9 mouse cellular contexts compared by ENCODE assay signal in genomic region chrX:107168281-107168680, GRCm38 (mm10). TPM values are rescaled to one million over a fixed set of nuclear protein-coding genes. Genes with fewer than 3 reads are reported as not detected.
A peak's percentile ranks its signal among the peaks of the same experiment; 100 is the strongest.
DNase-seq lines count a peak whose midpoint lies in the region; ATAC-seq and TF ChIP-seq lines count a peak whose summit lies in the region.
"Had no signal": no experiment of that assay in that cellular context is flagged by ENCODE, and none has a peak within 500 bp of the region (broad histone marks: within the 10 kb centered on the region; RNA-seq: fewer than 3 reads in every experiment).

No protein-coding gene starts in this region.

- H3K9me3 ChIP-seq in liver, postnatal 0 days (ENCODE audit: low read length) = no peaks in the 10 kb centered on the region
- no peaks in the 10 kb centered on the region for H3K9me3 ChIP-seq in liver, embryonic 12.5 days (replicated peaks)
- H3K9me3 ChIP-seq in forebrain, embryonic 11.5 days (ENCODE audit: control insufficient read depth, low read length) = no peaks in the 10 kb centered on the region
- H3K9me3 ChIP-seq: stomach, embryonic 15.5 days had no signal

- no peak overlapping the region for H3K27ac ChIP-seq in liver, postnatal 0 days (ENCODE audit: low read depth)
- no peak overlapping the region for H3K27ac ChIP-seq in liver, embryonic 12.5 days
- no peak overlapping the region for H3K27ac ChIP-seq in forebrain, embryonic 11.5 days (ENCODE audit: low read depth, low read length)
- H3K27ac ChIP-seq: stomach, embryonic 15.5 days had no signal

- H3K36me3 ChIP-seq in liver, postnatal 0 days (replicated peaks; ENCODE audit: insufficient read depth, low read length) = no peaks in the 10 kb centered on the region
- H3K36me3 ChIP-seq in liver, embryonic 12.5 days = no peaks in the 10 kb centered on the region
- no peaks in the 10 kb centered on the region for H3K36me3 ChIP-seq in forebrain, embryonic 11.5 days (ENCODE audit: control insufficient read depth, insufficient read depth, low read length)
- H3K36me3 ChIP-seq: stomach, embryonic 15.5 days had no signal

- H3K4me2 ChIP-seq in liver, postnatal 0 days (ENCODE audit: low read depth, low read length) = no peak overlapping the region
- no peak overlapping the region for H3K4me2 ChIP-seq in liver, embryonic 12.5 days
- H3K4me2 ChIP-seq in forebrain, embryonic 11.5 days (ENCODE audit: low read depth, low read length, severe bottlenecking) = no peak overlapping the region
- H3K4me2 ChIP-seq: stomach, embryonic 15.5 days had no signal

- DNase-seq in gastrocnemius, adult 18-20 months (ENCODE audit: low spot score) = peak; percentile 6
- no peak for DNase-seq in gastrocnemius, postnatal 4 days (ENCODE audit: low spot score in 2 of 2)
- DNase-seq in liver, postnatal 0 days = no peak
- DNase-seq in MN1 (ENCODE audit: low spot score) = peak; percentile 14
- peak; percentile 6 for DNase-seq in mesoderm, embryonic 11.5 days (ENCODE audit: low read depth, low spot score)
- no peak for DNase-seq in urinary bladder, adult 18-20 months (ENCODE audit: low spot score in 2 of 2)
- no peak for DNase-seq in forebrain, embryonic 11.5 days (ENCODE audit: low spot score)

- no peaks in the 10 kb centered on the region for H3K27me3 ChIP-seq in liver, postnatal 0 days (ENCODE audit: insufficient read depth, low read length)
- H3K27me3 ChIP-seq in liver, embryonic 12.5 days (replicated peaks) = no peaks in the 10 kb centered on the region
- H3K27me3 ChIP-seq in forebrain, embryonic 11.5 days (ENCODE audit: control insufficient read depth, insufficient read depth, low read length) = no peaks in the 10 kb centered on the region
- H3K27me3 ChIP-seq: stomach, embryonic 15.5 days had no signal

- H3K4me1 ChIP-seq in liver, postnatal 0 days (ENCODE audit: insufficient read depth) = no peaks in the 10 kb centered on the region
- no peaks in the 10 kb centered on the region for H3K4me1 ChIP-seq in liver, embryonic 12.5 days
- no peaks in the 10 kb centered on the region for H3K4me1 ChIP-seq in forebrain, embryonic 11.5 days (replicated peaks; ENCODE audit: control insufficient read depth, insufficient read depth, low read length)
- H3K4me1 ChIP-seq: stomach, embryonic 15.5 days had no signal

- H3K9ac ChIP-seq in liver, postnatal 0 days (replicated peaks) = no peak overlapping the region
- no peak overlapping the region for H3K9ac ChIP-seq in liver, embryonic 12.5 days
- no peak overlapping the region for H3K9ac ChIP-seq in forebrain, embryonic 11.5 days (ENCODE audit: low read length)
- H3K9ac ChIP-seq: stomach, embryonic 15.5 days had no signal

- peak; percentile 54 for TF ChIP-seq CTCF in liver, postnatal 0 days (IDR thresholded peaks at IDR 0.05; ENCODE audit: low read depth)

- no peak for ATAC-seq in liver, postnatal 0 days
- no peak for ATAC-seq in liver, embryonic 12.5 days
- no peak for ATAC-seq in forebrain, embryonic 11.5 days (replicated peaks; ENCODE audit: low FRiP score)

- H3K4me3 ChIP-seq in liver, postnatal 0 days (ENCODE audit: low read depth, low read length) = no peak overlapping the region
- no peak overlapping the region for H3K4me3 ChIP-seq in liver, embryonic 12.5 days
- no peak overlapping the region for H3K4me3 ChIP-seq in forebrain, embryonic 11.5 days (ENCODE audit: low read depth, low read length)
- H3K4me3 ChIP-seq: stomach, embryonic 15.5 days had no signal

- WGBS in liver, postnatal 0 days (ENCODE audit: insufficient replicate concordance) = 3% methylated on average over 1 of the region's 1 CpGs
- 4% methylated on average over 1 of the region's 1 CpGs for WGBS in liver, embryonic 12.5 days (ENCODE audit: insufficient replicate concordance)
- WGBS in forebrain, embryonic 11.5 days = 13% methylated on average over 1 of the region's 1 CpGs

- TF ChIP-seq EP300 in liver, postnatal 0 days (IDR thresholded peaks at IDR 0.05; ENCODE audit: low read depth) = no peak

RNA-seq across cellular contexts. Expression of gene P2ry10b, which starts 19.6 kb away (rescaled TPM):
- under 1 TPM; 0.07 to 0.21 TPM for total RNA-seq in gastrocnemius, adult 18-20 months (2021)
- total RNA-seq in gastrocnemius, postnatal 4 days (2021) = 1 to 10 TPM; 3.0 to 3.3 TPM
- 0.70 and 1.00 TPM in 2 replicates for polyA plus RNA-seq in liver, postnatal 0 days (2015; fragmentation: Nextera tagmentation; extraction: Ambion mirVana)
- polyA plus RNA-seq in liver, embryonic 12.5 days (2016; fragmentation: Nextera tagmentation; extraction: Ambion mirVana) = 0.62 and 0.79 TPM in 2 replicates
- polyA plus RNA-seq in forebrain, embryonic 11.5 days (2014; fragmentation: Nextera tagmentation; extraction: Ambion mirVana) = 0.20 and 0.86 TPM in 2 replicates

Comparison
In these comparisons a context has a peak if more than half of its experiments do, and no peak if none do; other contexts are left out.
1. DNase-seq: peak in gastrocnemius, adult 18-20 months (single experiment), MN1 (single experiment) and mesoderm, embryonic 11.5 days (single experiment); none in gastrocnemius, postnatal 4 days (0 of 2), liver, postnatal 0 days (single experiment), urinary bladder, adult 18-20 months (0 of 2) and forebrain, embryonic 11.5 days (single experiment).